Mouse (Mus musculus) lung, embryonic 14.5 days (tissue): Measurements from ENCODE around the gene Rsu1. TPM values are rescaled to one million over a fixed set of nuclear protein-coding genes. Genes with fewer than 3 reads are reported as not detected.

Experiments used
- ATAC-seq: fragments of 200-750 bp; cut with Nextera tagmentation; 2 replicates; pipeline ENCODE4 v1.8.0; 2017; ENCODE audit warnings: mild to moderate bottlenecking, moderate TSS enrichment, moderate library complexity; ENCODE audit not compliant: insufficient read depth
- DNase-seq: peaks from one replicate; pipeline ENCODE4 v3.0.0-alpha.2; 2015
- H3K27ac ChIP-seq: fragments of 300-500 bp; sonication (generic); 2 replicates; pipeline ENCODE4 v1.5.1; 2014; ENCODE audit warnings: low read depth, mild to moderate bottlenecking, moderate library complexity
- H3K27me3 ChIP-seq: fragments of 300-500 bp; sonication (generic); 2 replicates; pipeline ENCODE4 v1.6.1; 2014; ENCODE audit warnings: low read length, control low read depth; ENCODE audit not compliant: insufficient read depth
- H3K36me3 ChIP-seq: fragments of 300-500 bp; sonication (generic); 2 replicates; pipeline ENCODE4 v1.6.1; 2014; ENCODE audit warnings: control low read depth; ENCODE audit not compliant: insufficient read depth
- H3K4me1 ChIP-seq: fragments of 300-500 bp; sonication (generic); 2 replicates; pipeline ENCODE4 v1.6.1; 2014; ENCODE audit warnings: antibody characterized with exemption, control low read depth; ENCODE audit not compliant: insufficient read depth
- H3K4me2 ChIP-seq: fragments of 300-500 bp; sonication (generic); 2 replicates; pipeline ENCODE4 v1.6.1; 2014; ENCODE audit warnings: mild to moderate bottlenecking
- H3K4me3 ChIP-seq: fragments of 300-500 bp; sonication (generic); 2 replicates; pipeline ENCODE4 v1.5.1; 2014; ENCODE audit warnings: low read depth, low read length
- H3K9ac ChIP-seq: fragments of 300-500 bp; sonication (generic); 2 replicates; pipeline ENCODE4 v1.6.1; 2014
- H3K9me3 ChIP-seq: fragments of 300-500 bp; sonication (generic); 2 replicates; pipeline ENCODE4 v1.6.1; 2016; ENCODE audit warnings: low read depth, low read length, control low read depth
- CTCF ChIP-seq: IDR thresholded peaks from 2 replicates; pipeline ENCODE4 v1.5.1; 2016; ENCODE audit warnings: antibody characterized with exemption, low read depth
- WGBS: fragments of 180-500 bp; shearing (Covaris S2); extraction: QIAGEN DNeasy Blood & Tissue Kit; methylation state at CpG from one replicate; pipeline ENCODE4 v1.1.7; 2014; 5-methylcytosine and 5-hydroxymethylcytosine counted together
- polyA plus RNA-seq: library from polyadenylated mRNA; unstranded; fragments of >200 nt; fragmentation: Nextera tagmentation; extraction: Ambion mirVana; gene quantifications from 2 replicates; pipeline ENCODE4 v1.2.1, GENCODE M21; 2014

The Rsu1 gene
- polyA plus RNA-seq, 1 experiment from 2014 or later: 144 TPM

DNA sequence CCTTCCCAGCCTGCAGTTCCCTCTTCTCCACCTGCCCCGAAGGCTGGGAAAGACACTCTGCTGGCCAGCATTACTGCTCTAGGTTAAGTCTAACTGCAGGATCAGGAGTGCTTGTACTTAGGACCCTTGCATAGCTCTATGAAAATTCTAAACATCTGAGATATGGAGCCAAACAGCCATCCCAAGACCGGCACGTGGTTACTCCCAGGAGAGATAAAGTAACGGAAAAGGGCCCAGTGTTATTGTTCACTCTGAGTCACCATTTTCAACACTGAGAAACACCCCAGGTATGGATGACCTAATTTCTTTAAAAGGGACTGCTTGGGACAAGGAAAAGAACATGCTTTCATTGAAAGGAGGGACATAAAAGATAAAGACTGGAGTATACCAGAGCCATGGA, 45.2 kb downstream of the Rsu1 start:
- Histone ChIP-seq H3K27me3 (no peaks in the 10 kb centered on the region), H3K4me3 (no peak overlapping the region), H3K27ac (no peak overlapping the region), H3K9ac (no peak overlapping the region), H3K9me3 (no peaks in the 10 kb centered on the region), H3K4me1 (no peaks in the 10 kb centered on the region), H3K4me2 (no peak overlapping the region), H3K36me3 (0 out of 2 replicates have a peak, but pooled peaks cover 4% of the 10 kb centered on the region)
- WGBS: 71% methylated on average over 4 of the region's 4 CpGs
- no peak for DNase-seq
- ATAC-seq: no peak
- no peak for TF ChIP-seq CTCF

DNA sequence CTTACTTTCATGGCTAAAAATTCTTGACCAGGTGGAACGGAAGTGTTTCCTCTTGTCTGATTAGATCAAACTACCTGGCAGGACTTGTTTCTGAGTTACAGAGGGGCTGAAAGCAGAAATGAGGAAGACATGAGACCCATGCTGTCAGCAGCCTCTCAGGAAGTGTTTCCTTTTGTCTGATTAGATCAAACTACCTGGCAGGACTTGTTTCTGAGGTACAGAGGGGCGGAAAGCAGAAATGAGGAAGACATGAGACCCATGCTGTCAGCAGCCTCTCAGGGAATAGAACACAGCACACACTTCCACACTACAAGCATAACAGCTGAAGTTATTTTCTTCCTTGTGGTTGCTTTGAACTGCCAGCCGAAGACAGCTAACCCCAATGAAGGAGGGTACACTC, 46.7 kb downstream of the Rsu1 start:
- Histone ChIP-seq H3K9ac (no peak overlapping the region), H3K36me3 (0 out of 2 replicates have a peak, but pooled peaks cover 4% of the 10 kb centered on the region), H3K27me3 (no peaks in the 10 kb centered on the region), H3K4me3 (no peak overlapping the region), H3K4me2 (no peak overlapping the region), H3K9me3 (no peaks in the 10 kb centered on the region), H3K27ac (no peak overlapping the region), H3K4me1 (no peaks in the 10 kb centered on the region)
- no peak for DNase-seq
- 91% methylated on average over 3 of the region's 3 CpGs for WGBS
- no peak for TF ChIP-seq CTCF
- no peak for ATAC-seq

DNA sequence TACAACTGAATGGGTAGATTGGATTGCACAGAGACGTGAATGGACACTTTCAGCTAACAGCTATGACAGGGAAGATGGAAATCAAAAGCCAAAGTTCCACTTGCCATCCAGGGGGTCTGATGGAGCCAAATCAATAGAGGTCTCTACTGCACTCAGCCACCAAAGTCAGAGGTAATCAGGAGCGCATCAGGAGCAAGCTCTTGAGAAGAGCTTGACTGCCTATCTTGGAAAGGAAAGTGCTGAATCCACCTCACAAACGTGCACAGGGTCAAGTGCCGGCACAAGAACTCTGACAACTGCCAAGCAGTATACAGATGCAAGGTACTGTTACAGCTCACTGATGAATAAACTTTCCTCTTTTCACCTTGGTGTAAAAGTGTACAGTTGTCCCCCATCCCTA, 47.8 kb downstream of the Rsu1 start:
- Histone ChIP-seq H3K4me2 (no peak overlapping the region), H3K27me3 (no peaks in the 10 kb centered on the region), H3K4me1 (no peaks in the 10 kb centered on the region), H3K27ac (no peak overlapping the region), H3K9ac (no peak overlapping the region), H3K36me3 (0 out of 2 replicates have a peak, but pooled peaks cover 4% of the 10 kb centered on the region), H3K4me3 (no peak overlapping the region), H3K9me3 (no peaks in the 10 kb centered on the region)
- no peak for DNase-seq
- WGBS: 73% methylated on average over 4 of the region's 4 CpGs
- no peak for ATAC-seq
- TF ChIP-seq CTCF: no peak

DNA sequence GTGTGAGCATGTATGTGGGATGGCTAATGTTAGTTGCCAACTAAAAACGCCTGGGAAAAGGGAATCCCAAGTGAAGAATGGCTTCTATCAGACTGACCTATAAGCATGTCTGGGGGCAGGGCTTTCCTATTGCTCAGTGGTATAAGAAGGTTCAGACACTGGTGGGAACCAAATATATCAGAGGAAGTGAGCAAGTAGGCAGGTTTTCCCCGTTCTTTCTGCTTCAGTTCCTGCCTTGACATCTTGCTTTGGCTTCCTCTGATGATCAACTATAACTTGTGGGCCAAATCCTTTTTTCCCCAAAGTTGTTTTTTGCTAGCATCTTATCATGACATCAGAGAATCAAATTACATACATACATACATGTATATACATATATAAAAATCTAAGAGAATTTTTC, 51.1 kb downstream of the Rsu1 start:
- no peak overlapping the region for H3K27ac ChIP-seq
- no peaks in the 10 kb centered on the region for H3K4me1 ChIP-seq
- no peak overlapping the region for H3K4me2 ChIP-seq
- no peaks in the 10 kb centered on the region for H3K9me3 ChIP-seq
- H3K36me3 ChIP-seq: peaks cover 23% of the 10 kb centered on the region
- no peaks in the 10 kb centered on the region for H3K27me3 ChIP-seq
- no peak overlapping the region for H3K4me3 ChIP-seq
- DNase-seq: no peak
- WGBS: 58% methylated on average over 2 of the region's 2 CpGs
- no peak overlapping the region for H3K9ac ChIP-seq
- ATAC-seq: no peak
- no peak for TF ChIP-seq CTCF

DNA sequence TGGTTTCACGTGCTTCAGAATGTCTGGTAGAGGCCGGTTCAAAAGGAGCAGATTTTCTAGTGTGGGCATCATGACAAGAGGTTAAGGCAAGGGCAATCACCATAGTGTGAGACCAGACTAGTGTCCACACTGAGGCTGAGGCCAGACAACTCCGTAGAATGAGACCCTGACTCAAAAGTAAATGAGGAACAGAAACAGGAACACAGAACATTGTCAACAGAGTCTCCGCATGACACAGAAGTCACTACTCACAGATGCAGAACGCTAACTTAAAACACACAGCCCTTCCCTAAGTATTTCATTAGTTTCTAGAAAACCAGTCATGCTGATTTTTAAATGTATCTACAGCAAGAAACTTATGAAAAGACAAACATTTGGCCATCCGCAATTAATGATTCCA, 53.1 kb downstream of the Rsu1 start:
- Histone ChIP-seq H3K4me2 (no peak overlapping the region), H3K4me3 (no peak overlapping the region), H3K9me3 (no peaks in the 10 kb centered on the region), H3K9ac (no peak overlapping the region), H3K36me3 (peaks cover 22% of the 10 kb centered on the region), H3K27me3 (no peaks in the 10 kb centered on the region), H3K4me1 (no peaks in the 10 kb centered on the region), H3K27ac (no peak overlapping the region)
- ATAC-seq (no peak), DNase-seq (no peak)
- TF ChIP-seq CTCF: no peak
- 79% methylated on average over 6 of the region's 6 CpGs for WGBS

DNA sequence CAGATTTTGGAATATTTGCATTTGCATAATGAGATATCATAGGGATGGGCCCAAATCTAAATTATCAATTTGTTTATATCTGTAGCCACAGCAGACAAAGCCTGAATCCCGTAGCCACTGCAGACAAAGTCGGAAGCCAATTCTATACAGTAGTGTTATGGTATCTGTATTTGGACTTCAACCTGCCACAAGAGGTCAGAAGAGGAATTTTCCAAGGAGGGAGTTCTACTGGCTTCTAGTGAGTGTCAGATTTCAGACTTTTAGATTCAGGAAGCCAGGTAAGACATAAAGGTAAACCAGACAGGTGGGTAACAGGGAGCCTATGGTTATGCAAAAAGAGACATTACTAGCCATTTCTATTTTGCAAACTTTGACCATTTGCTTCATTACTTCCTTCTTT, 64.4 kb downstream of the Rsu1 start:
- WGBS: 73% methylated on average over 2 of the region's 2 CpGs
- H3K36me3 ChIP-seq: no peaks in the 10 kb centered on the region
- no peak overlapping the region for H3K4me2 ChIP-seq
- no peak for TF ChIP-seq CTCF
- H3K27me3 ChIP-seq: no peaks in the 10 kb centered on the region
- no peak overlapping the region for H3K9ac ChIP-seq
- no peaks in the 10 kb centered on the region for H3K4me1 ChIP-seq
- peak; percentile 68; the same call in 1 of the 2 replicates for ATAC-seq
- H3K9me3 ChIP-seq: no peaks in the 10 kb centered on the region
- no peak overlapping the region for H3K27ac ChIP-seq
- DNase-seq: no peak
- H3K4me3 ChIP-seq: no peak overlapping the region

DNA sequence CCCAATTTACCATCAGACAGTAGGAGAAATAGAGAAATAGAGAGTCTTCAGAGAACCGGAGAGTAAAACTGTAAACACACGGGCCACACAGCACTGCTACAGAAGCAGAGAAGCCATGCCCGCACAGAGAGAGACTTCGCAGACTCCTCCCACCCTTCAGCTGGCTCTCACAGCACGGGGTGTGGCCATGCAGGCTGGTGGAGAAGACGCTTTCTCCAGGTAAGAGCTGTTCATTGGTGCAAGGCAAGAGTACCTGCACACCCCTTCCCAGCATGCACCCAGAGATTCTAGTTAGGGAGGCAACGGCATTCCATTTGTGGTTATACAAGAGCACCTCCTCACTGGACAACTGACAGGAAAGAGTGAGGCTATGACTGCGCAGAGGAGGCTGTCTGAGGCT, 64.8 kb downstream of the Rsu1 start:
- H3K36me3 ChIP-seq: no peaks in the 10 kb centered on the region
- no peak overlapping the region for H3K27ac ChIP-seq
- H3K9ac ChIP-seq: no peak overlapping the region
- H3K27me3 ChIP-seq: no peaks in the 10 kb centered on the region
- peak; percentile 83; the same call in 1 of the 2 replicates for ATAC-seq
- no peak overlapping the region for H3K4me3 ChIP-seq
- DNase-seq: peak; percentile 25
- H3K4me1 ChIP-seq: no peaks in the 10 kb centered on the region
- 37% methylated on average over 8 of the region's 8 CpGs for WGBS
- H3K4me2 ChIP-seq: no peak overlapping the region
- H3K9me3 ChIP-seq: no peaks in the 10 kb centered on the region
- no peak for TF ChIP-seq CTCF
